Mouse (Mus musculus) thymus, postnatal 10 days (tissue): Measurements from ENCODE around the gene Nav2.

Experiments
- DNase-seq, 2 experiments: peaks; one replicate each; pipeline ENCODE4 v3.0.0; 2021; ENCODE audit warnings: low spot score in 2 of 2

Gene Nav2

DNA sequence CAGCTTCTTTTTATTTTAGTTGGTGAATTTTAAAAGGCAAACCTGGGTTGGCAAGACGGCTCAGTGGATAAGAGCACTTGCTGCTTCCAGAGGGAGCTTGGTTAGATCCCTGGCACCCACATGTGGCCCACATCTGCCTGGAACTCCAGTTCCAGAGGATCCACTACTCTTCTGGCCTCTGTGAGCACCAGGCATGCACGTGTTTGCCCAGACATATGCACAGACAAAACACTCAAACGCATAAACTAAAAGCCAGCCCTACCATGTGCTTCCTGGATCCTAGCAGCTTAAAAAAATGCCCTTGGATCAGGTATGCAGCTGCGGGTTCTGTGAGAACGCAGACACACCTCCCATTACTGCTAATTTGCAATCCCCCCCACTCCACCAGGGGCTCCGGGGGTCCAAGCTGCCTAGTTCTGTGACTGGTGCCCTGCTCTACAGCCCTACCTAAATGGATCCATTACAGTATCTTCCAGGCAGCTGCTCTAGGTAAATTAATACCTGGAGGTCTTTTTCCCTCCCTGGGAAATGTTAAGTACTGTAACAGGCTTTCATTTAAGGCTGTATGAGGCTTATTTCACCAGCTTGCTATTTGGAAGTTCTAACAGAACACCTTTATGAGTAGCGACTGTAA, 603.4 kb downstream of the Nav2 start:
- no peak for DNase-seq

DNA sequence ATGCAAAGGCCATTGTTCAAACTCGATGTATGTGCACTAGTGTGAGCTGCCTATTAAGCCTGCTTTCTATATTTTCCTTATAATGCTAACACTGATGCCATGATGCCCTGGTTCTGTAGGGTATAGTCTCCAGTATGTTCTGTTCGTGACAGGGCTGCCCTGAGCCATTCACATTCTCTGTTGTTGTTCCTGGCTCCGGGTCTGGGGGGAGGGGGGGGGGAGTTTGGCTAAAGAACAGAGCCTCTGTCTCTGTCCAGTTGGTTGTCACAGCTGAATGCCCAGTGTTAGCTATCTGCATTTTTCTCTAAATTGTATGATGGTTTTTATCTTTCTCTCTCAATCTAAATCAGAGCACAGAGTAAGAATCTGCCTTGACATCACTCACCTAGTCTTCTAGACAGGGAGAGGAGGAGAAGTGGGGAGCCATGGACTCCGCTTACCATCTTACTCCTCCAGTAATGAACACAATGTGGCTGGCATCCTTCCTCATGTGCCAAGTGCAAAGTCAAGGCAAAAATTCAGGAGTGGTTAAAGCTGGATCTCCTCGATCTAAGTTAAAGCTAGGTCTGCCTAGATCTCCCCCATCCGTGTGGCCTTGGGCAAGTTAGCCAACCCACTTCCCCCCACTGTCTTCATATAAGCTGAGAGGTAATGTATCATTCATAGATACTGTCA, 605.4 kb downstream of the Nav2 start:
- DNase-seq: no peak

DNA sequence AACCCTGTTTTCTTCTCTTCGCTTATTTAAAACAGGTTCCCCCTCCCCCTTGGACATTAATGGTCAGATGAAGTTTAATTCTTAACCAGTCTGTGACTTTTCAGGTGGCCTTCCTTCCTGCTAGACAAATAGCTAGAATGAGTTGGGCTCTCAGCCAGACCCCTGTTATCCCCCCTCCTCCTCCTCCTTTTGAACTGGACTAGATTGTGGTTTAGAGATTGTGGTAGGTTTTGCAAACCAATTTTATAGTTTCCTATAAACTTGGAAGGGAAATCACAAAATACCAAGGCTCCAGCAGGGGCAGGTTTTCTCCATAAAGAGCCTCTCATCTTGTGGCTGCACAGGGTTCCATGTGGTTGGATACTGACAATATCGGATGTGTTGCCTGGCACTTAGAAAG, 606.5 kb downstream of the Nav2 start:
- no peak for DNase-seq

DNA sequence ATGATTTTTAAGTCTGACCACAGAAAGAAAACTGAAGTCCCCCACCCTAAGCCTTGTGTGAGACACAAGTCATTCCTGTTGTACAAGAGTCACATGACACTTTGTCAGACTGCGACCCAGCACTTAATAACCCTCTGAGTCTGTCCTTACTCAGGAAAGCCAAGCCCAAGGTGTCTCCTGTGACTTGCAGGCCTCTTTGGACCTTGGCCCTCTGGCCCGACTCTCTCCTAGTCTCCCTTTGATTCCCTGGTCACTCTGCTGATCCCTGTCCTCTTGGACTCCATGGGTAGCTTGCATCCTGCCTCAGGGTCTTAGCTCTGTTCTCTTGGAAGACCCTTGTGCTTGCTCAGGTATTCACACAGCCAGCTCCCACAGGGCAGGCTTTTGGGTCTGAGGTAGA, 612.0 kb downstream of the Nav2 start:
- DNase-seq: no peak

DNA sequence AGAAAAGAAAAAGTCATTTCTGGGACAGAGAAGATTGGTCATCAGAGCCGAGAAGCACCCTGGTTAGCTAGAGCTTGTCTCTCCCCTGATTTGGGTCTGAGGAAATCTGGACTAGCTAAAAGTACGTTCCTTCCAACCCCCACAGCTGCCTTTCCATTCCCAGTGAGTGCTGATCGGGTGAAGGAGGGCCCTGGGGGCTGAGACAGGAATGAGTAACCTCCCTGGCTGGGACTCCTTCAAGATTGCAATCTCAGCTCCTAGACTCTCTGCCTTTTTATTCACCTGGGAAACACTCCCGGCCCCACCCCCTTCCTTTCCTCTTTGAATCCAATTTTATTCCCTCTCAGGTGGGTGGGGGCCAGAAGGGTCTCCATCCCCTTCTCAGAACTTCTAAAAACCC, 612.8 kb downstream of the Nav2 start:
- no peak for DNase-seq

DNA sequence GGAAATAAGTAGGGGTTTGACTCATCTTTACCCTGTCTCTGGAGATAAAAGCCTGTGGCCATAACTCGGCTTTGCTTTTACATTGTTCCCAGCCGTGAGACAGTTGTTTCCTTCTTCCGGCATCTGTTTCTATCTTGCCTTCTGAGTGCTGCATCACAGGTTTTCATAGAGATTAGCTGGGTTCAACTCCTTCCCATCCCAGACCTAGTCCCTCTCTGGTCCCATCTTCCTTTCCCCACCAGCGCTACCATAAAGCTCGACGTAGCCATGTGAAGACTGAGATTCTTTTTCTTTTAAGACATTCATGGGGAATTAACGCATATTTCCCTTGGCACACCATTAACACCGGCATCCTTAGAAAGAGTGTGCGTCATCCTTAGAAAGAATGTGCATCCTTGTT, 613.5 kb downstream of the Nav2 start:
- DNase-seq: no peak

DNA sequence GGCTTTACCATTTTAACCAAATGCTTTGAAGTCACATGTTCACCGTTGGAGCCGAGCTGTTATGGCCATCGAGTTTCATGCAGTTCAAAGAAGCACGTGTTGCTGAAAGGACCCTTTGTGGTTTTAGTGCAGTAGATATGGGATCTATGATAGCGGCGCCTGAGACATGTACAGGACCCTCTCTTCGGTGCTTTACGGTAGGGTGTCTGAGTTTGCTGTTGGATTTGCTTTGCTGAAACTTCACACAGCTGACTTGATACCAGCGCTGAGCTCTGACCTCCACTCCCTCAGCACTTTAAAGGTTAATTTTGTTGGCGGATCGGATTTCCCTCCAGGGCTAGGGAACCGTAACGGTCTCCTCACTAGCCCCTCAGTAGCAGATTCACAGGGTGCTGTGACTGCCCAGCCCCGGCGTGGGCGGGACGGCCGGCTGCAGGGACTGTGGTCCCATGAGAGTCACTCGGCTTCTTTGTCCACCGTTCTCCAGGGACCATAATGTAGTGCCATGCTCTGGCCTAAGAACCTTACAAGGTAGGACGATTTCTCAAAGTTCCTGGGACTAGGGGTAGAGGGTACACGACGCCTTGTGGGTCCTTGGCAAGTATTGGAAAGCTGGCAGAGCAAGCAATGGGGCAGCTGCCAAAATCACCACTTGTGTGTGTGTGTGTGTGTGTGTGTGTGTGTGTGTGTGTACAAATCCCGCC, 614.0 kb downstream of the Nav2 start:
- no peak for DNase-seq

DNA sequence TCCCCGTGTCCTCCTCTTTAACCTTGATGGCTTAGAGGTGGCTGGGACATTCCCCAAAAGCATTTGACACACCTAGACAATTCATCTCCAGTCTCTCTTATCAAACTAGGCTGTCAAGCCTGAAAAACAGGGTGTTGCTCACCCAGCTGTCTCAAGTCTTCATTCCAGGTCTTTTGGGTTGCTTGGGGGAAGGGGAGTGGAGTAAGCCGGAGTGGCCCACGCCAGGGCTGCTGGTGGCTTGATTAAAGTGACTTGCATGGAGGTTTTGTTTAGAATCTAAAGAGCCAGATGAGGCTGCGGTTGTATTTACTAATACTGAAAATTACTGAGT, 614.6 kb downstream of the Nav2 start:
- no peak for DNase-seq

DNA sequence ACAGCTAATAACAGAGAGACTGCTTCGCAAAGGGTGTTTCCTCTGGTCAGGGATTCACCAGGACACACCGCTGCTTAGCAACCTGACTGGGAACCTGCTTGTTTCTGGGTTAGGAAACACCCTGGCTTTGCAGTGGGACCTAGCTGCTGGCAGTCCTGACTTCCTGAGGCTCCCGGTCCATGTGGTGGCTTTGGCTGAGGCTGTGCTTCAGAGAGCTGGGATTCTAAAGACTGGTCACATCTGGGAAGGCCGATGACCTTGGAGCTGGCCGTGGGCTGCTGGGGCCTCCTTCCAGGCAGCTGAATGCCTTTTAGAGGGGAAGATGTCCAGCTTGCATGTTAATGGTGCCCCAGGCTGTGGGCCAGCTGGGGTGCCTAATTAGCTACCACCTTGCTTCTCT, 615.2 kb downstream of the Nav2 start:
- DNase-seq: no peak

DNA sequence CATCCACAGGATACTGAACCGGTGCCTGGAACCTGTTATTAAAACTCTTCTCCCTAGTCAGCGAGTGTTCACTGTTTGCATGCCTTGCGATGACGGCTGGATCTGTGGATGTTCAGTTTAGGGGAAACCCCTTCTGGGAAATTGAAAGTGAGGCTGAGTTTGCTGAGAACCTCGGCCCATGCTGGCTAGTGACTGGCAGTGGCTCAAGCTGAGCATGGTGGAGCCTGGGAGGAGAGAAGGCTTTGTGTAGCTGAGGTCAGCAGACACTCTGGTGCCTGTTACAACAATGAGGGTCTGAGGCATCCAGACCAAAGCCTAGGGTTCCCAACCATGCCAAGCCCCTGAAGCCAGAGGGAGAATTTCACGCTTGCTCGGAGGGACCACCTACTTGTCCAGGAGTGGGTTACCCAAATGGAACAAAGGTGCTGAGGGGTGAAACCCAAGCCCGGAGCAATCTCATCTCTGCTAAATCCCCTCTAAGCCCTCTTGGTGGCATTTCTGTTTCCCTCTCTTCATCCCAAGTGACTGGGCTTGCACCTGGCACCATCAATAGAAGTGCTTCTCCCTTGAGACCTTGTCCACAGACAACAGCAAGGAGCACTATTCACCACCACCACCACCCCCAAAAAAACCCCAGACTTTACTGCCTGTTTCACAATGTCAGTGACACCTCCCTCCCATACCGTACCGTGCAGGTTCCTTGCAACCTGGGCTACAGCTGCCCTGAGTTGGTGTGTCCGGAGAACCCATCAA, 617.0 kb downstream of the Nav2 start:
- DNase-seq: no peak

DNA sequence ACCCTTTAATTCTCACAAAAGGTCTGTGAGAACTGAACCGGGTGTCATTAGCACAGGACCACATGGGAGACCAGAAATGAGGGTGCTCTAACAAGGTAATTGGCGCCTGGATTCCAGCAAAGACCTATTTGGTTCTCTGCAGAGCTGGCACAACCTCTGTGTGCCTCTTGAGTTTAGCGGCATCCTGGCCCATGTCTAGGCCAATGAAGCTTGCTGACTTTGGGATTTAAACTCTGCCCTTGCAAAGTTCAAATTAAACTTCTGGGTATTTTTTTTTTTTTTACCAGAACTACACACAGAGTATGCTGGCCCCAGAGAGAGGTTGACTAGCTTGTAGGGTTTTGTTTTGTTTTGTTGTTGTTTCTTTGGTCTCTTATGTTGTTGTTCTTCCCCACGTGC, 617.6 kb downstream of the Nav2 start:
- no peak for DNase-seq

DNA sequence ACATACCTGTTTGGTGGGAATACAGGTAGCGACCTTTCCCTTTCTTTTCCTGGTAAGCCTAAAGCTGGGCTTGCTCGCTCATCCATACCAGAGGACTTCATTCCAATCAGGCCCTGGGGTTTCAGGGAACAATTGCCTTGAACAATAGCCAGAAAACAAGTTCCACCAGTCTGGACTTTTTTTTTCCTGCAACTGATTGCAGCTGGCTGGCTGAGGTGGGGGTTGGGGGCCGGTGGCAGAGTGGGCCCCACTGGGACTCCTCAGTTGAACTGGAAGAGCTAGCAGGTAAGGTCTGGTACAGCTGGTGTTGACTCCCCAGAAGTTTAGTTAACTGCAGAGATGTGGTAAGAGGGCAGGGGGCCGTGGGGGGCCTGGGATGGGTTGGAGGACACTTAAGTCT, 619.0 kb downstream of the Nav2 start:
- no peak for DNase-seq

DNA sequence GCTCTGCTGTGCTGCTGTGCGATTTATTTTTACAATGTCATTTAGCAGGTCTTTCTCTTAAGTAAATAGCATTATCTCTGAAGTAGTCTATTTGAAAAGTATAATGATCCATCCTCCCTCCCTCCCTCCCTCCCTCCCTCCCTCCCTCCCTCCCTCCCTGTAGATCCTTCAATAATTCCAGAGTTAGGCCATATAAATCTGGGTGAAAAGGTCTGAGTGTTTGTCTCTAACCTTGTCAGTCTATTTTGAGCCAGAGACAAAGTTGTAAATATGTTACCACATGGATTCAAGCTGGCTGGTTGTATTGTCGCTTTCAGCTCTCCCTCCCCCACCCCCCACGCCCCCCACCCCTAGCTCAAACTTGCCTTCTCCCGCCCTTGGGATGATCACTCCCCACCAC, 619.4 kb downstream of the Nav2 start:
- no peak for DNase-seq

DNA sequence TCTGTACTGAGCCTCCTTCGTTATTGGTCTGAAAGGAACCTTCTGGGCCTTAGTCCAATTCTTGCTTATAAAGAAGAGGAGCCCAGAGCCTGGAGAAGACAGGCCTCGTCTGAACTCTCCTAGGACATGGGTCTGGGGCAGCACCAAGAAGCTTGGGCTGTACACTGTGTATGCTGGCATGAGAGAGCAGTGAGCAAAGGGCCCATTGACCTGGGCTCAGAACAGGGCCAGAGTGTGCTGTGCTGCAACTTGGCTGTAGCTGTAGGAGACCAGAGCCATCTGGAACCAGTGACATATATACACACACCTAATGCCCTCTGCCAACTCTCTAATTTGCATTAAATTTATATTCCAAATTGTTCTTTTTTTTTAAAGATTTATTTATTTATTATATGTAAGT, 621.0 kb downstream of the Nav2 start:
- no peak for DNase-seq

DNA sequence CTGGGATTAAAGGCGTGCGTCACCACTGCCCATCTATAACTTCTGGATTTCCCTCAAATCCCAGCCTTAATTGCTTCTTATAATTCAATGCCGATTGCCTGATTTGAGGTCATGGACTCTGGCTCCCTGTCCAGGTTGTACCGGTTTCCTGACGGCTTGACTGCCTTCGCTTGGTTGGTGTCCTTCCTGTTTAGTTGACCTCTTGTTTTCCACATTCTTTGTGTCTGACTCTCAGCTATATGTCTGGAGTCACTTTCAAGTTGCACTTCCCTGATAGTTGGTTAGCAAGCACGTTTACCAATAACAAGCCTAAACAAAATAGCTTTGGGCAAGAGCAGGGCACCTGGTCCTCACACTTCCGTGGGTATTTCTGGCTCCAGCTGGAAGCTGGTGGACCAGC, 625.1 kb downstream of the Nav2 start:
- no peak for DNase-seq

DNA sequence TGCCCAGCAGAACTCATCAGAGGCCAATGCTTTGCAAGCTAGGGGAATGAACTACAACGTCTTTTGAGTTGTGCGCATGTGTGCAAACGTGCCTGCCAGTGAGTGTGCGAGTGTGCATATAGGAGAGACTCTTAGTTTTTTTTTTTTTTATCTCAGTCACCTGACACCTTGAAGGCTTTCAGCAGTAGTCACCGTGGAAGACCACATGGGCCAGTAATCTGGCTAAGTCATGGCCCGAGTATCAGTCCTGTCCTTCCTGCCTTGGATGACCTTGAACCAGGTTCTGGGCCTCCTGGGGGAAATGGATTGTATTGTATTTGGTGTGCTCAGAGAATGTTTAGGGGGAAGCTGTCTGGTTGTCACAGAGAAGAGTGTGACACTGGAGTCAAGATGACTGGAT, 625.7 kb downstream of the Nav2 start:
- no peak for DNase-seq

DNA sequence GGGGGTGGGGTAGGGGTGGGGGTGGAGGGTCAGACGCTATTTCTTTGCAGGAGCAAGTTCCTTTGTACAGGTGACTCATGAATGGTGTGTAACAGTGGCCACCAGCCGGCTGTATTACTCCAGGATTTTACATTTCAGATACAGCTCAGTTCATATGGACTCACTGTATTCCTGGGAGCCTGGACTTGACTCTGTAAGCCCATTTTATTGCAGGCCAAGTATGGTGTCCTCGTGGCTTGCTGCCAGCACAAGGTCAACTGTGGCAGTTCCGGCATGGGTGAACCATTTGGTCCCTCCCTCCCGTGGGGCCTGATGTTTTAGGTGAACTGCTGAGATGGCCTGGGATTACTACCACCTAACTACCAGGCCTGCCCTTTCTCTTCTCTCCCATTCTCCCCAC, 629.8 kb downstream of the Nav2 start:
- DNase-seq: no peak

DNA sequence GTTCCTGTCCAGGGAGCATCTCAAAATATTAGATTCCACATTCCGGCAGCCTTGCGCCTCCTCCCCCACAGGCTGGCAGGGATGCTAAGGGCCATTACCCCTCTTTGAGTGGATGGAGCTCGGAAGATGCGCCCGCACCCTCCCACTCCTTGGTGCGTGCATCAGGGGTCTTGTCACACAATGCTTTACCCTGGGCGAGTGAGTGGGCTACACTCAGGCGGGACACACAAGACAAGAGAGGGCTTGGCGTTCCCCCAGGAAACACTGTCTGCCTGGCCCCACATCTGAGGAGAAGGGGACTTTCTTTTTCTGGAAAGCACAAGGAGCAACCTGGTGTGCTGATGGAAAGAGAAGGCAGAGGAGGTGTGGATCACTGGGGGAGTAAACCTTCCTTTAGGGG, 631.7 kb downstream of the Nav2 start:
- no peak for DNase-seq

DNA sequence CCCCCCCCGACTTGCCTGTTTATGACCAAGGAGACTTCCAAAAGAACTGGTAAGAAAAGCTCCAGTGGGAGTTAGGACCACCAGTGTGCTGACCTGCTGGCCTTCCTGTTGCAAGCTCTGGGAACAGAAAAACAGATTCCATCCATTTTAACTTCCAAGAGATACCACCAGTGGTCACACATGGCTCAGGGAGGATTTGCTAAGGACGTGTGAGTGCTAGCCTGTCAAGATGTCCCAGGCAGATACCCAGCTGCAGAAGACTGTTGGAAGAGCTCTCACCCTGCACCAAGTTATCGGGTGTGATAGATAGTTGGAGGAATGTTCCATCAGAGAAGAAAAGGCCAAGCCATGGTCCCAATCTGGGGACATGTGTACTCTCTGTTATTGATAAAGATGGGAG, 633.6 kb downstream of the Nav2 start:
- DNase-seq: no peak

DNA sequence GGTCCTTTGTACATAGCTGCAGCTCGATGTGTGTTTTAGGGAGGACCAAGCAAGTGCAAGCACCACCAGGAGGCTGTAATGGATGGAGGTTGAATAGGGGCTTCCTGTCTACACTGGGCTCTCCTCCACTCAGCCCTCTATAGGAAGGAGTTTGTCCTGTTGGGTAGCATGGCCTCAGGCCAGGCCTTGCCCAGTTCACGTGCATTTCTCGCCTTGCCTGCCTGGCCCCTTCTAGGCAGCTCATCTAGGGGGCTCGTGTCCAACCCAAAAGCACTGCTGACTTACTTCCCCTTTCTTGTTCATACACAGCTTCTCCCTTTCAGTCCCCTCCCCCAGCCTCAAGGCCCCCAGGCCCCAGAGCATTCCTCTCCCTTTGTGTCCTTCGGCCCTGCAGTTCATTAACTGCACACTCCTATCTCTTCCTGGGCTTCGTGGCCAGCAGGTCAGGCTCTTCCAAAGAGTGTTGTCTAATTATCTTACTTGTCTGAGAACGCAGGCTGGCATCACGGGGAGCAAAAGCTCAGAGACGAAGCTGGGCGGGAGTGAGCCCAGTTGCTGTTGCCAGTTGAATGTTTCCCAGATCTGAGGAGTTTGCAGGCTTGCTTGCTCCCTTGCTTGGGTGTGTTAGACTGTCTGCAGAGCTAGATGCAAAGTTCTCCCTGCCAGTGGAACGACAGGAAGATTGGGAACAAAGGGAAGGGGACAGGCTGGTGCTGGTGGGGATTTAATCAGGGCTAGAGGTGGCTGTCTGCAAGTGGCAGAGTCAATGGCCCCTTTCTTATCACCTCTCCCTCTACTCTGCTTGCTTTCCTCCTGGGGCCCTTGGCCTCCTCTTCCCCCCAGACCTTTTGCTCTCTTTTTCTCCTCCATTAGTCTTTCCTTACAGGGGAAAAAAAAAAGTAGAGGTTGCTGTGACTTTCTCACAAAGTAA, 636.5 kb downstream of the Nav2 start:
- DNase-seq: no peak

DNA sequence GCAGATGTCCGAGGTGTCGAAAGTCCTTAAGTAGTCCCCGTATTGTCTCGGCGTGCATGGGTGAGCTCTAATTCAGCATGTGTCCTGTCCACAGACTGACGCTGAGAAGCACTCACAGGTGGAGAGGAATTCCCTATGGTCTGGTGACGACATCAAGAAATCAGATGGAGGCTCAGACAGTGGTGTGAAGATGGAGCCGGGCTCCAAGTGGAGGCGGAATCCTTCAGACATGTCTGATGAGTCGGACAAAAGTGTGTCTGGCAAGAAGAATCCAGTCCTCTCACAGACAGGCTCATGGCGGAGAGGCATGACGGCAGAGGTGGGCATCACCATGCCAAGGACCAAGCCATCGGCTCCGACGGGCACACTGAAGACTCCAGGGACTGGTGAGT, 637.2 kb downstream of the Nav2 start:
- no peak for DNase-seq

DNA sequence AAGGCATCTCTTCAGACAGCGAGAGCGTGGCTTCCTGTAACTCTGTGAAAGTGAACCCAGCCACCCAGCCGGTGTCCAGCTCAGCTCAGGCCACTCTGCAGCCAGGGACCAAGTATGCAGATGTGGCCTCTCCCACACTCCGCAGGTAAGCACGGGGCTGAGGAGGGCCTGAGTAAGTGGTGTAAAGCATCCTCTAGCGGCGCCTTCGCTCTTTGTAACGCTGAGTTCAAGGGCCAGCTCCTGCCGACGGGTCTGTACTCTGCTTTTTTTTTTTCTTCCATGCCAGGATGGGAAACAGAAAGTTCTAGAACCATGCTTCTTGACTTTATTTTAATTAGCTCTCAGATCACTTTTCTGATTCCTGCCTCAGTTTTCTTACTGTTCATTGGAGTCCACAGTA, 639.9 kb downstream of the Nav2 start:
- no peak for DNase-seq
